Mouse (Mus musculus) heart, postnatal 25 days (tissue): ENCODE results near the gene Anks1b. TPM values are rescaled to one million over a fixed set of nuclear protein-coding genes. Genes with fewer than 3 reads are reported as not detected.

ENCODE experiments used
- DNase-seq: peaks from one replicate; pipeline ENCODE4 v3.0.0; 2022; ENCODE audit warnings: low spot score
- intact Hi-C: fragments of 180-260 bp; cut with DNase I; formaldehyde crosslinking; loops from one replicate; pipeline ENCODE4 v1.15.1; 2025
- total RNA-seq, 2 experiments: library from RNA; stranded (reverse); gene quantifications; 2 replicates each; pipeline ENCODE4 v1.2.3; 2021

The Anks1b gene
- total RNA-seq: under 1 TPM; 0.48 to 0.70 TPM

- intact Hi-C loops: no loop called here
- no peak for DNase-seq
These were observed at the start of gene Anks1b for GRCm38 (mm10) chr10:89873146-89873950. TSS of gene Anks1b (plus strand) at chr10:89873509.

GRCm38 (mm10) chr10:89823906-89824305 lies 49.4 kb upstream of the Anks1b start:
- intact Hi-C loops: loop anchor here (2.0 to 10.0 kb wide), 3 partner anchors 87 to 365 kb away; no protein-coding TSS in a partner anchor
- no peak for DNase-seq

GRCm38 (mm10) chr10:89826896-89827295 lies 46.4 kb upstream of the Anks1b start:
- intact Hi-C loops: loop anchor here (10.0 kb wide), 1 partner anchor 172 kb away; no protein-coding TSS in a partner anchor
- no peak for DNase-seq

- no peak for DNase-seq
- intact Hi-C loops: no loop called here
These were observed 41.0 kb upstream of the Anks1b start for GRCm38 (mm10) chr10:89832334-89832733.

GRCm38 (mm10) chr10:89833166-89833565 lies 40.1 kb upstream of the Anks1b start:
- intact Hi-C loops: no loop called here
- no peak for DNase-seq

- intact Hi-C loops: no loop called here
- no peak for DNase-seq
These were observed 35.8 kb upstream of the Anks1b start for GRCm38 (mm10) chr10:89837476-89837875.

- DNase-seq: no peak
- intact Hi-C loops: no loop called here
These were observed 34.5 kb upstream of the Anks1b start for GRCm38 (mm10) chr10:89838834-89839233.

GRCm38 (mm10) chr10:89850951-89851350 lies 22.4 kb upstream of the Anks1b start:
- intact Hi-C loops: no loop called here
- no peak for DNase-seq

GRCm38 (mm10) chr10:89855251-89855875 lies 17.9 kb upstream of the Anks1b start:
- intact Hi-C loops: no loop called here
- DNase-seq: no peak

GRCm38 (mm10) chr10:89856286-89856685 lies 17.0 kb upstream of the Anks1b start:
- no peak for DNase-seq

GRCm38 (mm10) chr10:89868211-89868610 lies 5.1 kb upstream of the Anks1b start:
- no peak for DNase-seq
- intact Hi-C loops: no loop called here

More at GRCm38 (mm10) chr10:89856286-89856685, 17.0 kb upstream of the Anks1b start:
- intact Hi-C loops: no loop called here

- intact Hi-C loops: no loop called here
- no peak for DNase-seq
These were observed 4.5 kb upstream of the Anks1b start for GRCm38 (mm10) chr10:89868836-89869235.

GRCm38 (mm10) chr10:89872501-89873145 lies 686 bp upstream of the Anks1b start:
- no peak for DNase-seq
- intact Hi-C loops: no loop called here

- DNase-seq: no peak
- intact Hi-C loops: no loop called here
These were observed 727 bp downstream of the Anks1b start for GRCm38 (mm10) chr10:89874036-89874435.

- no peak for DNase-seq
- intact Hi-C loops: no loop called here
These were observed 10.3 kb downstream of the Anks1b start for GRCm38 (mm10) chr10:89883561-89883960.

GRCm38 (mm10) chr10:89902720-89903337 lies 29.5 kb downstream of the Anks1b start:
- intact Hi-C loops: no loop called here
- DNase-seq: no peak

- intact Hi-C loops: no loop called here
- DNase-seq: no peak
These were observed 38.6 kb downstream of the Anks1b start for GRCm38 (mm10) chr10:89911889-89912288.

GRCm38 (mm10) chr10:89913174-89913573 lies 39.9 kb downstream of the Anks1b start:
- DNase-seq: no peak
- intact Hi-C loops: no loop called here

- intact Hi-C loops: no loop called here
These were observed 43.8 kb downstream of the Anks1b start for GRCm38 (mm10) chr10:89917141-89917540.

GRCm38 (mm10) chr10:89921965-89922364 lies 48.7 kb downstream of the Anks1b start:
- DNase-seq: no peak
- intact Hi-C loops: no loop called here

More at GRCm38 (mm10) chr10:89917141-89917540, 43.8 kb downstream of the Anks1b start:
- DNase-seq: no peak
